Mouse (Mus musculus) left cerebral cortex, adult 9 months (tissue): ENCODE measurements around the gene Ccdc137.
A peak's percentile ranks its signal among the peaks of the same experiment; 100 is the strongest.

ENCODE experiments used
- DNase-seq, 2 experiments: peaks; one replicate each; pipeline ENCODE4 v3.0.0; 2022; ENCODE audit warnings: low spot score in 2 of 2

Ccdc137 gene

DNA sequence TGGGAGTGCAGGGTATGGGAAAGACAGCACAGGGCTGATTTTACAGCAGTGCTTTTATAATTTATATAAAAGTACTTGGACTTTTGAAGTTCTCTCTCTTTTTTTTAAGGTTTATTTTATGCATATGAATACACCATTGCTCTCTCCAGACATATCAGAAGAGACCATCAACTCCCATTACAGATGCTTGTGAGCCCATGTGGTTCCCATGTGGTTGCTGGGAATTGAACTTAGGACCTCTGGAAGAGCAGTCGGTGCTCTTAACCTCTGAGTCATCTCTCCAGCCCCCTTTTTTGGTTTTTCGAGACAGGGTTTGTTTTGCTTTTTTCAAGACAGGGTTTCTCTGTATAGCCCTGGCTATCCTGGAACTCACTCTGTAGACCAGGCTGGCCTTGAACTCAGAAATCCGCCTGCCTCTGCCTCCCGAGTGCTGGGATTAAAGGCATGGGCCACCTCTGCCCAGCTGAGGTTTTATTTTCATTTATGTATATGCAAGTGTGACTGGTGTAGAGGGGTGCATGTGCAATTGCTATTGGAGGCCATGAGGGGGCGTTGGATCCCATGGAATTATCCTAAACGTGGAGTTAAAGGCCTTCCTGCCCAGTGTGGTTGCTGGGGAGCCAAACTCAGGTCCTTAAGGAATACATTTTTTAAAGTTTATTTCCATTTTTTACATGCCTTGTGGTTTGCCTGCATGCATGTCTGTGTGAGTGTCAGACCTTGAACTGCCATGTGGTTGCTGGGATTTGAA lies 1.1 kb downstream of the Ccdc137 start:
- DNase-seq: no peak

DNA sequence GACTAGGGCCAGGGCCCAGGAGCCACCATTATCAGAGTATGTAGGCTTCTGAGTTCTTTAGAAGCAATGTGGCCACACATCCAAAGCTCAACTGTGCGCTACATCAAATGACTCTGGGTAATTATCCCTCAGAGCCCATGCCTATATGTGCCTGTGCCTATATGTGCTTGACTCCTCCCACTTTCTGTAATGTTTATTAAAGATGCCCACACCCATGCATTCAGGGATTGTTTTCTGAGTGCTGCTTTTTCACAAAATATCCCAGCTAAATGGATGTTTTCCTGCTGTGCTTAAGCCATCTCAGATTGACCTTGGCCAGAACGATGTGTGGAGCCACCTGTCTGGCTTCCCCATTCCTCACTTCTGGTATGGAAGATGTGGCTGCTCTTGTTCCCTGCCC lies 5.6 kb downstream of the Ccdc137 start:
- no peak for DNase-seq

DNA sequence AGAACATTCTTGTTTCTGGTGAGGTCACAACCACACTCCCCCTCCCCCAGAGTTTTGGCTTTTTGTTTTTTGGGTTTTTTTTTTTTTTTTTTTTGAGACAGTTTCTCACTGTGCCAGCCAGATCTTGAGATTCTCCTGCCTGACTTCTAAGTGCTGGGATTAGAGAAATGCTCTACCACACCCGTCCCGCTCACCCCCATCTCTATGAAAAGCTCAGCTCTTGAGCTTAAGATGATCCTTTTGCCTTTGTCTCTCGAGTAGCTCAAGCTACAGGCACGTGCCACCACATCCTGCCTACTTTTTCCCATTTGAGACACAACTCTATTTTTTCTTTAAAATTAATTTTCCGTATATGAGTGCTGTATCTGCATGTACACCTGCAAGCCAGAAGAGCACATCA lies 6.5 kb downstream of the Ccdc137 start:
- DNase-seq: no peak

DNA sequence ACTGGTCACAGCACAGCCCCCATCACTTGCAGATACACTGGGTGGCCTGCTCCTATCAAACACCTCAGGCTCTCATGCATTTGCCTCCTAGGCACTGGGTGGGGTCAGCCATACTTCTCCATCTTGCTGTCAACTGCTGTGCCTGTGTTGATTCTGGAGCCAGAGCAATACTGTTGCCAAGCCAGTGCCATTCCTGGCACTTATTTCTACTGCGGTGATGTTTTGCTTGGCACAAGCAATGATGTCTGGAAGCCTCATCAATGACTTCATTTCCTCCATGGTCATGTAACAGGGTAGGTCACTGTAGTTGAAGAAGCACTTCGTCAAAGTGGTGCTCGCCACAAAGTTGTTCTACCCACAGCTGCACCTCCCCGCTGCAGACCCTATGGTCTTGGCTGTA lies 7.6 kb downstream of the Ccdc137 start:
- DNase-seq: no peak

DNA sequence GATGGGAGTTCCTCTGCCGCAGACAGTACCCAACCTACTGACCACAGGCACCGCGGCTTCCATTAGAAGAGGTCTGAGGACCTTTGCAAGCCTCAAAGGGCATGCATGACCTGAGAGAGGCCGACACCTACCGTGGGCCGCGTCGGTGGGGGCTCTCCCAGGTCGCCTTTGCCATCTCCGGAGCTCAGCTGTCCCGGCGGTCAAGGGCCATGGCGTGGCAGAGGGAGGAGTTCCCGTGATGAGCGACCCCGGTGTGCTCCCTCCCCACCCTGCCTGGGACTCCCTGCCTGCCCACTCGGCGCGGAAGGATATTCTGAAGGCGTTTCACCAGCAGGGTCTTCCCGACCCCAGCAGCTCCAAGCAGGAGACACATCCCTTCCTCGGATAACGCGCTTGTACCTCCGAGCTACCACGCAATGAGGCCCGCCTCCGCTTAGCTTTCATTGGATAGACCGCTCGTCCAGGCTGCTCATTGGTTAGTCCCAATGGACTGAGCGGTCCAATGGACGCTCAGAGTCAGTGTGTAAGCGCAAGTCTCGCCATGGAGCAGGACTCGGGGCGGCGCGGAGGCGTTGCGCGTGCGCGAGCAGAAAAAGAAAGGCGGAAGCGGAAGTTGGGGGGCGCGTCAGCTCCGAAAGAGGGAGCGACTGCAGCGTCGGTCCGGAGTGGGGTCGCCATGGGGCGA lies 9.3 kb downstream of the Ccdc137 start, which contains the start of gene Arl16:
TSS of gene Arl16 (minus strand) at position 557 of the 685 bp plus-strand sequence.
- DNase-seq: peak; percentile 92 to 95

DNA sequence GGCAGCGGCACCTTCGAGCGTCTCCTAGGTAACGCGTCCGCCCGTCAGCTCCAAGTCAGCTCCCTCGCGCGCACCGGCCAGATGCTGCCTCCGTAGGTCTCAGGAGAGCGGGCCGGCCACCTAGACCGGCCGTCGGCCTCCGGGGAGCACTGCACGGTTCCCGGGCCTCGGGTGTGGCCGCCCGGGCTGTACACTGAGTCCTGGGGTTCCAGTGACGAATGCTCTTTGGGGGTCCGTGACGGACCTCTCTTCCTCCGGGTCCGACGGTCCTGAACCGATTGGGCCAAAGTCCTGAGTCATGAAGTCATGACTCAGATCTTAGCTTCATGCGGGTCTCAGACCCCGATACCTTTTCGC lies 9.8 kb downstream of the Ccdc137 start:
- DNase-seq: no peak

DNA sequence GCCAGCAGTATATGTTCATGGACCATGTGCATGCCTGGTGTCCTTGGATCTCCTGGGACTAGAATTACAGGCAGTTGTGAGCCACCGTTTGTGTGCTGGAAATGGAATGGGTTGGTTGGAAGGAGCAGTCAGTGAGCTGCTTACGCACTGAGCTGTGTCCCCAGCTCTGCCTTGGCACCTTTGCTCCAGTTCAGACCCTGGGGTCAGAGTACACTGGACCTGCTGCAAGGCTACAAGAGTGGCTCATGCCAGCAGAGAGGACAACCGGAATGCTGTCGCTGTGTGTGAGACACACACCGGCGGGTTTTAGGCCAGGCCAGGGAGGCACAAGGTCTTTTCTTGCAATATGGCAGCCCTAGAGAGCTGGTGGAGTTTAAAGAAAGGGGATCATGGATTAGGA lies 14.1 kb downstream of the Ccdc137 start:
- DNase-seq: no peak

DNA sequence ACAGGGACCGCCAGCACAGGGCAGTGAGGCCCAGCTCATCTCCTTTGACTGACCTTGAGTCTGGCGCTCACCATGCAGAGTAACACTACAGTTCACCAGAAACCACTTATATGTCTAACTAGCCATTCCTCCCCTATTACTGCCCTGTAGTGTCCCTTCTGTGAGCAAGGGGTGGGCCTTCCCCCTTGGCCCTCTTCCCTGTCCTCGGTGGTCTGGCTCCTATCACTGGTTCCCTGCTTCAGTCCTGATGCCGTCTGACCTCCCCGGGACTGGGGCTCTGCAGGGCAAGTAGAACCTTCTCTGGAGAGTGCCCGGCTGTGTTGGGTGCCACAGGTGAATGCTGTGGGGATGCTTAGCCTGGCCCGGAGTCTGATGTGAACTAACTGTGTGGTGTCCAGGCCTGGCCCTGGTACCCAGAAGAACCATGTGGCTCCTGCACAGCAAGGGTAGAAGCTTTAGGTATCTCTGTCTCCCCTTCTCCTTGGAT lies 25.6 kb downstream of the Ccdc137 start:
- DNase-seq: no peak

DNA sequence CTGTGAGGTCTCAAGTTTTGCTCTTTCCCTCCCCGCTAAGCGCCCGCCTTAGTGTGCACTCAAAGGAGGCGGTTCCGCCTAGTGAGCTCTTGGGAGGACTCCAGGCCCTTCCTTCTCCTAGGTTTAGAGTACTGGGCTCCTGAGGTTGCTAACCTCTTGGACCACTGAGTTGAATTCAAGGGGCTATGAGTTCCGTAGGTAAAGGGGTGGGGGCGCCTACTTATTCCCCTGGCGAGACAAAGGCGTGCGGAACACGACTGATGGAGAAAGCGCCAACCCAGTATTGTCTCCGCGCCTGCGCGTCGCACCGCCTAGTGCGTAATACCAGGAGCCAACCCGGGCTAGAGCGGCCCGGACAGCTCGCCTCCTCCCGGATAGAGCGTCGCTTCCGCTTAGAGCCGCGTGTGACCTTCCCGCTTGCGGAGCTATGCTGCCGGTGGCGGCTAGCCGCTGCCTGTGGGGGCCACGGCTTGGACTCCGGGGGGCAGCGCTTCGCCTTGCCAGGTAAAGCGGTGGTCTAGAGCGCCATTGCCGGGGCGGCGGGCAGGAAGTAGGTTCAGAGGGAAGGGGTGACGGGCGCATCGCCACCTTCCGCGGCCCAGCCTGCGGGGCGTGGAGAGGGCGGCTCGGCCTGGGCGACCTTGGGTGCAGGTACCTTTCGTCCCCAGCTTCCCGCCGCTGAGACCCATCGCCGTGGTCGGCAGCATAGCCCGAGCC lies 26.5 kb downstream of the Ccdc137 start, which contains the start of gene Mrpl12:
TSS of gene Mrpl12 (plus strand) at position 349 of the 717 bp plus-strand sequence.
- DNase-seq: peak; percentile 76 to 86

DNA sequence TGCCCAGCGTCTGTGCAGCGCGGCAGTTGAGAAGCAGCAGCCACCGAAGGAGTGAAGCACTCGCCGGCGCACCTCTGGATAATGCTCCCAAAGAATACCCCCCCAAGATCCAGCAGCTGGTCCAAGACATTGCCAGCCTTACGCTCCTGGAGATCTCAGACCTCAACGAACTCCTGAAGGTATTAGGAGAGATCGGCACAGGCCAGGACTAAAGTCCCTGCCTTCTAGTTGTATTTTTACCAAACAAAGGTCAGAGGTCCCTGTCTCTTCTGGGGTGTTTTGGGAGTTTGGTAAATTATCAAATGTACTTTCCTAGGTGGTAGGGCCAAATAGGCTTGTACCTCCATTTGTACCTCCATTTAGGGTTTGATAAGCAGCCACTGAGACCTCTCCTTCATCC lies 27.3 kb downstream of the Ccdc137 start:
- no peak for DNase-seq

DNA sequence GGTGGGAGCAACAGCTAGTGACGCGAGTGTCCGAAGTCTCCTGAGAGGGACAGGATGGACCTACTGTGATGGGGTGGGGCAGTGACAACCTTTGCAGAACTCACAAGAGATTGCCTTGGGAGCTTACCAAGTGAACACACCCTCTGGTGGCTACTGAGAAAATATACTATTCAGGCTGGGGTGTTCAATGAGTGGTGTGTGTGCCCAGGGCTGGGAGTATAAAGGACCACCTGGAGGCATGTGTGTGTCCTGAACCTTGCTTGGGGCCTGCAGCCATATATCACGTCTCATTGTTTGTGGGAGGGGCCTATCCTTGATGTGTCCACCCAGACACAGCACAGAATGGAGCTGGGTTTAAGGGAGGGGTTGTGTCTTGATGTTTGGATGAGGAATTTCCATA lies 30.6 kb downstream of the Ccdc137 start:
- DNase-seq: no peak

DNA sequence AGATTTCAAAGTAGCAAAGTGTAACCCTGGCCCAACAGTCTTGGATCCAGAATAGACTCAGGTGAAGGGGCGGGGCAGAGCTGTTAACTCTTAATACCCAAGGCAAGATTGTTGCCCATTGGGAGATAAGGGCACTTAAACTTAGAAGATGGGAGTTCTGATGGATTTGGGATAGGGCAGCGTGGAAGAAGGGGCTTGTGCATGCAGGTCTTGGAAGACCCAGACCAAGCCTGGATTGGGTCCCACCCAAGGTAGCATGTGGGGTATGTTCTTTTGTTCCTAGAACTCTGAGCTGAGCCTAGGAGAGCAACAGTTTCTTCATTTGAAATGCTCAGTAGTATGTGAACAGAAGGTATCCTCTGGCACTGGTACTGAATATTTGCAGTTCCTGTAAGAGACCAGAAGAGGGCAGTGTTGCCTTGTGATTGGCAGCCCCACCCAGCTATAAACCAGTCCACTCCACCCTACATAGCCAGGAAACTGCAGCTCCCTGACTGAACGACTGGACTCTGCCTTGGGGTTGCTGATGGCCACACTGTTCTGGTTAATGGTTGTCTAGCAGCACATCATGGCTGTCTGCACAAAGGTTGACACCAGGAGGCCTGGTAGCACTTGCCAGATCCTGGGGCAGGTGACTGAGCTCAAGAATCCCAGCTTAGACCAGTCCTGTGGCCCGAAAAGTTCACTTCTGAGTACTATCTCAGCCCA lies 31.3 kb downstream of the Ccdc137 start:
- peak; percentile 50 to 72 for DNase-seq

DNA sequence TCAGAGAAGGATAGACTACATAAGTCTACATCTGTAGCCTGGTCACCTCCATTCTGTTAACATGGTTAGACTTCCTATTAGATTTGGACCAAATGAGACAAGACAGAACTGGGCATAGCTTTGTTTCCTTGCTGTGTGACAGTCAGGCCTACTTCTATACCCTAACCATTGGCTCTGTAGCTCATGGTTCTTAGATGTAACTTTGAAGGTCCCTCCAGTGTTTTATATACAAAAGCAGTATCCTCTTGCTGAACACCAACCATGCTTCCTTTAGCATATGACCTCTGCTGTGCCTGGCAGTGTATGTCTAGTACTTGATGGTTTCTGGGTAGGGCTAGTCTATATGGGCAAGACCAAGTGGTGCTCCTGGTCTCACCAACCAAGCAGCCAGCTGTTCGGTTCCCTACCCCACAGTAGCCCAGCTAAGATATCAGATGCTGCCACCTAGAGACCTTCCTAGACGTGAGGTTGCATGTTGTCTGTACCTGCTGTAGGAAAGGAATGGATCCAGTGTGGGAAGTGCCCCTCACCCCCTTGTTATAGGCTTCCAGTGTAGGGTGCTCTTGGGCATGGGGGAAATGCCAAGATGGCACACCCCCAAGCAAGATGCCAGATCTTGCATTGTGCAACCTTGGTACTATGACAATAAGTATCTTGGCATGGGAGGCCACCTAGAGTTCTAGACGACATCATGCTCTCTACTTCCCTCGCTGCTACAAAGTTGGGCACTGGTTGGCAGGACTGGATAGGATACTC lies 32.6 kb downstream of the Ccdc137 start:
- DNase-seq: no peak

DNA sequence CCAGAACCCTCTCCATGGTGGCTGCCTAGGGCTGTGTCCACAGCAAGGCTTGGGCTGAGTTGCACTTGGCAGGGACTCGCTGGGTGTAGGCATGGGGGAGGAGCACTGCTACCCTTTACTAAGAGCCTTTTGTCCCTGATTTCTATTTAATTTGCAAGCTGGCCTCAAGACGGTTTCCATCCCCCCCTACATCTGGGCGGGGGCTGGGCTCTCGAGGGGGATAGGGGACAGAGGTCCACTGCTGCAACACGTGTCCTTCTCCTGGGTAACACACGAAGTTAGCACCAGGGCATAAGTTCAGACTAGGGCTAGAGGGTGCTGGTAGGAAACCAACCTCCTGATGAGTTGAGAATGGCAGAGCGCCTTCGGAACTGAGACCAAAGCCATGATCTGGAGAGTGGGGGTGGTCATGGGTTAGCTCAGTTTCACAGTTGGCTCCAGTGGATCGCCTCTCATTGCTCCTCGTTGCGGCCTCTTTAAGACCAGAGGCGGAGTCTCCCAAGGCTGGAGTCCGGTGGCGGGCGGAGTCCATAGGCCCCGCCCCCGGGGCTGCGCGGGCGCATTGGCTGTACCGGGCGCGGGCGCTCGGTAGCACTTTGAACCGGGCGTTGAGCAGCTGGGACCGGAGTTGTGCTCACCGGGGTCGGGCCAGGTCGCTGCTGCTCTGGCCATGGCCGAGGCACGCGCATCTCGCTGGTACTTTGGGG lies 33.6 kb downstream of the Ccdc137 start, which contains the start of gene Slc25a10:
TSS of gene Slc25a10 (plus strand) at position 524 of the 707 bp plus-strand sequence.
- peak; percentile 62 to 86 for DNase-seq

DNA sequence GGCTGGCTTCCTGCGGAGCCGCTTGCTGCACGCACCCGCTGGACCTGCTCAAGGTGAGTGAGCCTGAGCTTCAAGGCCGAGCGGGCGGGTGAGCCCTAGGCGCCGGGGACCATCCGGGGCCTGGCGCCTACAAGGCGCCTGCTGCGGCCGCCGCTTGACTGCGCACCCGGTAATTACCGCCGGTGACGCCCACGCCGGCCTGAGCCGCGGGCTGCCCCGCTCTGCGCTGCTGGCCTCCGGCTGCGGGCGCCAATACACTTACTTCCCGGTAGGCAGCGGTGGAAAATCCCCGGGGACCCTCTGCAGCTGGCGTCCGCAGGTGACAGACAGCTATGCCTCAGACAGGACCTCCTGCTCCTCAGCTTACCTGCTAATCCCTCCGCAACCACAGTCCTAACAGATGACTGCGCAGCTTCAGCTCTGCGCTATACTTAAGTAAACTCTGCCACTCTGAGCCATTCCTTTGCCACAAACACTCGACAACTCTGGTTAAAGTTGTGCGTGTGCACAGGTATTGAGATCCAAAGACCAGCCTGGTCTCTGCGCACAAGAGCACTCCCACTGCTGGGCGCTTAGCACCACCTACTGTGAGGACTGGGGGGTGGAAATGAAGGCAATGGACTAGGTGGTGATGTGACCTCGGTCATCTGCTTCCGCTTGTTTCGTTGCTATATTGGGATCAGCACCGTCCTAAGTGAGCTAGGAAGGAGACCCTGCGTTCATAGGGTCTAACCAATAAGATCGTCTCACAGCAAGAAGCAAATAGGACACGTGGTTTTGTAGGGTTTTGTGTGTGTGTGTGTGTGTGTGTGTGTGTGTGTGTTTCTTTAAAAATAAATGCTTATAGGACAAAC lies 34.3 kb downstream of the Ccdc137 start:
- no peak for DNase-seq

DNA sequence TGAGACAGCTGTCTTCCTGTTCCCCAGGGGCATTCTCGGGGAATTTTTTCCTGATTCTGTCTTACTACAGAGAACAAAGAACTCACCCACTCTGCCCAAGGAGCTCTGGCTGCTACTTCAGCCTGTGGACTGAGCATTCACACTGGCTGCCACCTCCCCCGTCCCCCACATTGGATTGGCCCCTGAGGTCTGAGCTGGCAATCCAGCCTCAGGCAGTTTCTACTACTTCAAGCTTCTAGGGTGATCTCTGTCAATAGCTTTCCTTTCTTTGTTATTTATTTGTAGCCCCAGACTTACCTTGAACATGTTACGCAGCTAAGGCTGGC lies 34.9 kb downstream of the Ccdc137 start:
- no peak for DNase-seq

DNA sequence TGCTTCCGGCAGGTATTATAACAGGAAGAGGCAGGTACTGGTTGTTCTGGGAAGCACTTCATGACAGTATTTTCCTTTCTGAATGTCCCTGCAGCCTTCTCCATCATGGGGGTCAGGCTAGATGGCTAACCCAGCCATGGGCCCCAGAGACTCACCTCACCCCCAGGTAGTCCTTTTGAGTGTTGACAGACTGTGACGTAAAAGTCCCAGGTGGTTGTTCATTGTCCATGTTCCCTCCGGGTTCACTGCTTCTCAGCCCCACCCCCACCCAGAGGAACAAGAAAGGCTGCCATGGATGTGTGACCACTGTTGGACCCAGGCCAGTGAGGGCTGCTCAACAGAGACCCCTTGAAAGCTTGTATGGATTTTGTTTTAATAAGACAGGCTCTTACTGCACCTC lies 35.4 kb downstream of the Ccdc137 start:
- no peak for DNase-seq

DNA sequence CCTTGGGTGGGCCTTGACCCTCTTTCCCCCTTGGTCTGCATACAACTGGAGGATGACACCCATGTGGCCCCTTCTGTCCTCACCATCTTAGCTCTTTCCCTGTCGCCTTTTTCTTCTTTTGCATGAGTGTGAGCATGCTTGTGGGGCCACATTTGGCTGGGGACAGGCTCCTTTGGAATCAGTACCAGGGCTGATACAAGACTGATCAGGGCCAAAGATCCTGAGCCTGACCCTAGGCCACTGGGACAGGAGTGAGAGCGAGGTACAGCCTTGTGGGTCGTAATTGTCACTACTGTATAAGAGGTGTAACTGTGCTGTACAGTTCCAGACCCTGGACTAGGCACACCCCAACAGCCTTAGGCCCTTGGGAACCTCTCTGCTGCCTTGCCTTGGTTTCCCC lies 36.0 kb downstream of the Ccdc137 start:
- DNase-seq: no peak

DNA sequence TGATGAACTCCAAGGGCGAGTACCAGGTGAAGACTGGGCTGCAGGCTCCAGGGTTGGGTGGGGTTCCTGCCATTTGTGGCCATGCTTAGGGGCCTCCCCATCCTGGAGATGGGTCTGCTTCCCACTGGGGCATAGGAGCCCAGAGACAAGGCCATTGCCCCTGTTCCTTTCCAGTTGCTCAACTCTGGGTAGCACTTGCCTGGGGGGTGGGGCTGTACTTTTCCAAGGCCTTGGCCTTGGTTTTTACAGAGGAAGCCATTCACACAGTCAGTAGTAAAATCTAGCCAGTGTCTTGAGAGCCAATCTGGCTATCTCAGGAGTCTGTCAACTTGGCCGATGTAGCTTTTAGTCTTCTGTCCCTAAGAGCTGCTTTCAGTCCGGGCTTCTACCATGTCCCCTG lies 39.5 kb downstream of the Ccdc137 start:
- no peak for DNase-seq

DNA sequence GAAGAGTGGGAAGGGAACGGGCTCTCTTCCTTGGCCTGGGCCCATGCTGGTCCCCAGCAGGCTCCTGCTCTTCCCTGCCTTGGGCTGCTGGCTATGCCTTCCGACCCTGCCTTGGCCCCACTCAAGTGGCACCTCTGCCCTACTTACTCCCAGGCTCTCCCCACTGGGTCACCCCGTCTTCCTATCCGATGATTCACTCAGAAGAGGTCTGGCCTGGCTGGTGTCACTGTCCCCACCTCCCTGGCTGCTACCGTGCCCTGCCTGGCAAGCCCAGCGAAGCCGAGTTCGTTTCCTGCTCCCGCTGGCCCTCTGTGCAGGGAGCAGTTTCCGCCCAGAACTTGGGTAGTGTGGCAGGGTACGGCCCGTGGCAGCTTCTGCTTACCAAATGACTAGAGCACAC lies 40.3 kb downstream of the Ccdc137 start:
- no peak for DNase-seq
